Mouse (Mus musculus) MEL (cell line): ENCODE measurements around the gene Artn.

ENCODE experiments used
- CTCF ChIP-seq, 3 experiments: IDR thresholded peaks in 2 of 3; conservative IDR thresholded peaks in 1 of 3; 2 replicates each; pipeline ENCODE4 v1.5.1; 2011 to 2012; ENCODE audit warnings: low read length in 3 of 3, low read depth in 2 of 3, mild to moderate bottlenecking in 2 of 3, improper control_type of control experiment in 1 of 3, inconsistent platforms in 1 of 3, mixed read lengths in 1 of 3, moderate library complexity in 1 of 3; ENCODE audit not compliant: control insufficient read depth in 1 of 3, insufficient read depth in 1 of 3, poor library complexity in 1 of 3, severe bottlenecking in 1 of 3
- GATA1 ChIP-seq: IDR thresholded peaks from 2 replicates; pipeline ENCODE4 v1.6.1; 2011; ENCODE audit warnings: low read depth, low read length, improper control_type of control experiment
- MAZ ChIP-seq: IDR thresholded peaks from 2 replicates; pipeline ENCODE4 v1.6.1; 2012; ENCODE audit warnings: low read depth, mild to moderate bottlenecking, inconsistent platforms, low read length, improper control_type of control experiment
- MEF2A ChIP-seq: IDR thresholded peaks from 2 replicates; pipeline ENCODE4 v1.6.1; 2014; ENCODE audit warnings: low read depth, mild to moderate bottlenecking, inconsistent platforms, low read length, improper control_type of control experiment; ENCODE audit not compliant: poor library complexity, insufficient replicate concordance, severe bottlenecking; ENCODE audit errors: extremely low read depth
- POLR2AphosphoS2 ChIP-seq: IDR thresholded peaks from 2 replicates; pipeline ENCODE4 v1.6.1; 2011; ENCODE audit warnings: low read length, improper control_type of control experiment
- RCOR1 ChIP-seq: IDR thresholded peaks from 2 replicates; pipeline ENCODE4 v1.6.1; 2012; ENCODE audit warnings: low read depth, mild to moderate bottlenecking, inconsistent platforms, low read length, improper control_type of control experiment

DNA sequence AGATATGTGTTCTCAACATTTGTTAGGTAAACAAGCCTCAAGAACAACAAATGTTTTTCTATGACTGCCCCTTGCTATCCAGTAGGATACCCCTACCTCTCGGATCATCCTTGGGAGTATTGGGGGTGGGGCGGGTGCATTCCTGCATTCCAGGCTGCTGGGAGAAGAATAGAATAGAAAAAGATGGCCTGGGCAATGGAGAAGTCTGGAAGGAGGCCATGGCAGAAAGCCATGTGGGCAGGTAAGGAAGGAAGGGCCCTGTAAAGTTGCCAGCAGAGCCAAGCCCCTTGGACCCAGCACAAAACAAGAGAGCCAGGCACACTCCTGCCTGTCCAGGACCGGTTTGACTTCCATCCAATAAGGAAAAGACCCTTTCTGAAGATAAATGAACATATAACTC lies 16.1 kb downstream of the Artn start:
- TF ChIP-seq POLR2AphosphoS2 (no peak), MAZ (no peak), CTCF (IDR thresholded peaks at IDR 0.05 in 2 of 3, conservative IDR thresholded peaks at IDR 0.05 in 1 of 3; ENCODE audit: control insufficient read depth in 1 of 3, insufficient read depth in 1 of 3, low read depth in 2 of 3, low read length in 3 of 3, poor library complexity in 1 of 3, severe bottlenecking in 1 of 3) (no peak), MEF2A (no peak), RCOR1 (no peak), GATA1 (no peak)
